Mouse (Mus musculus) E14TG2a.4 (cell line): ENCODE results near the gene Cd24a.

Experiments used
- H3K27me3 ChIP-seq: 2 replicates; pipeline ENCODE4 v1.6.1; 2014; ENCODE audit warnings: low read length, control low read depth; ENCODE audit not compliant: insufficient read depth
- H3K36me3 ChIP-seq: 2 replicates; pipeline ENCODE4 v1.6.1; 2014; ENCODE audit warnings: low read length, control low read depth; ENCODE audit not compliant: insufficient read depth
- H3K4me1 ChIP-seq: replicated peaks from 2 replicates; pipeline ENCODE4 v1.6.1; 2014; ENCODE audit warnings: low read depth, low read length, control low read depth
- H3K4me3 ChIP-seq: replicated peaks from 2 replicates; pipeline ENCODE4 v1.5.1; 2014; ENCODE audit warnings: mild to moderate bottlenecking, low read length
- H3K9me3 ChIP-seq: 2 replicates; pipeline ENCODE4 v1.6.1; 2014; ENCODE audit warnings: low read length, control low read depth
- CTCF ChIP-seq: conservative IDR thresholded peaks from 2 replicates; pipeline ENCODE4 v1.5.1; 2014; ENCODE audit warnings: low read length
- NANOG ChIP-seq: IDR thresholded peaks from 2 replicates; pipeline ENCODE4 v1.6.1; 2014; ENCODE audit warnings: borderline replicate concordance, low read length, mixed read lengths
- POU5F1 ChIP-seq: IDR thresholded peaks from 2 replicates; pipeline ENCODE4 v1.6.1; 2014; ENCODE audit warnings: low read length, borderline replicate concordance

The Cd24a gene

GRCm38 (mm10) chr10:43578754-43579380 lies 783 bp downstream of the Cd24a start:
- Histone ChIP-seq H3K4me1 (peaks cover 56% of the 10 kb centered on the region), H3K4me3 (peak overlapping the region; percentile 84), H3K36me3 (no peaks in the 10 kb centered on the region), H3K9me3 (no peaks in the 10 kb centered on the region), H3K27me3 (peaks cover 61% of the 10 kb centered on the region)
- TF ChIP-seq NANOG: no peak

GRCm38 (mm10) chr10:43579381-43580261 lies 1.5 kb downstream of the Cd24a start:
- no peaks in the 10 kb centered on the region for H3K9me3 ChIP-seq
- no peaks in the 10 kb centered on the region for H3K36me3 ChIP-seq
- H3K27me3 ChIP-seq: peaks cover 61% of the 10 kb centered on the region
- TF ChIP-seq CTCF: no peak
- TF ChIP-seq POU5F1: no peak
- no peak for TF ChIP-seq NANOG
- peak overlapping the region; percentile 84 for H3K4me3 ChIP-seq
- H3K4me1 ChIP-seq: peaks cover 59% of the 10 kb centered on the region

- Histone ChIP-seq H3K36me3 (no peaks in the 10 kb centered on the region), H3K27me3 (peaks cover 58% of the 10 kb centered on the region), H3K4me3 (peak overlapping the region; percentile 84), H3K9me3 (no peaks in the 10 kb centered on the region), H3K4me1 (peaks cover 64% of the 10 kb centered on the region)
- TF ChIP-seq CTCF (no peak), POU5F1 (no peak), NANOG (no peak)
These were observed 2.6 kb downstream of the Cd24a start for GRCm38 (mm10) chr10:43580649-43581078.

- Histone ChIP-seq H3K4me3 (peak overlapping the region; percentile 84), H3K9me3 (no peaks in the 10 kb centered on the region), H3K27me3 (peaks cover 52% of the 10 kb centered on the region), H3K36me3 (no peaks in the 10 kb centered on the region), H3K4me1 (peaks cover 63% of the 10 kb centered on the region)
- TF ChIP-seq NANOG (no peak), CTCF (no peak), POU5F1 (no peak)
These were observed 3.2 kb downstream of the Cd24a start for GRCm38 (mm10) chr10:43581260-43581659.

GRCm38 (mm10) chr10:43584538-43584937 lies 6.5 kb downstream of the Cd24a start:
- no peaks in the 10 kb centered on the region for H3K36me3 ChIP-seq
- no peaks in the 10 kb centered on the region for H3K9me3 ChIP-seq
- H3K4me1 ChIP-seq: peaks cover 49% of the 10 kb centered on the region
- H3K27me3 ChIP-seq: peaks cover 29% of the 10 kb centered on the region
- no peak overlapping the region for H3K4me3 ChIP-seq
- TF ChIP-seq CTCF (no peak), NANOG (no peak), POU5F1 (no peak)

- no peak for TF ChIP-seq NANOG
- no peak for TF ChIP-seq CTCF
- no peak for TF ChIP-seq POU5F1
- Histone ChIP-seq H3K36me3 (no peaks in the 10 kb centered on the region), H3K9me3 (no peaks in the 10 kb centered on the region), H3K4me1 (peaks cover 38% of the 10 kb centered on the region), H3K27me3 (peaks cover 8% of the 10 kb centered on the region), H3K4me3 (no peak overlapping the region)
These were observed 10.5 kb downstream of the Cd24a start for GRCm38 (mm10) chr10:43588470-43589177.

- Histone ChIP-seq H3K4me1 (peaks cover 32% of the 10 kb centered on the region), H3K27me3 (peaks cover 8% of the 10 kb centered on the region)
- no peak for TF ChIP-seq CTCF
- no peak for TF ChIP-seq POU5F1
- TF ChIP-seq NANOG: no peak
These were observed 13.4 kb downstream of the Cd24a start for GRCm38 (mm10) chr10:43591477-43591876.

GRCm38 (mm10) chr10:43593182-43593581 lies 15.1 kb downstream of the Cd24a start:
- TF ChIP-seq CTCF (no peak), POU5F1 (no peak), NANOG (no peak)
- Histone ChIP-seq H3K27me3 (peaks cover 5% of the 10 kb centered on the region; the same call in 1 of the 2 replicates), H3K36me3 (no peaks in the 10 kb centered on the region)

More at GRCm38 (mm10) chr10:43591477-43591876, 13.4 kb downstream of the Cd24a start:
- Histone ChIP-seq H3K9me3 (no peaks in the 10 kb centered on the region), H3K4me3 (no peak overlapping the region), H3K36me3 (no peaks in the 10 kb centered on the region)

More at GRCm38 (mm10) chr10:43593182-43593581, 15.1 kb downstream of the Cd24a start:
- Histone ChIP-seq H3K9me3 (no peaks in the 10 kb centered on the region), H3K4me3 (no peak overlapping the region), H3K4me1 (peaks cover 32% of the 10 kb centered on the region)
